Mouse (Mus musculus): ENCODE results near the gene Gm20662. TPM values are rescaled to one million over a fixed set of nuclear protein-coding genes. Genes with fewer than 3 reads are reported as not detected.

Gene Gm20662
- total RNA-seq, 1 experiment from 2014 or later: not detected

DNA sequence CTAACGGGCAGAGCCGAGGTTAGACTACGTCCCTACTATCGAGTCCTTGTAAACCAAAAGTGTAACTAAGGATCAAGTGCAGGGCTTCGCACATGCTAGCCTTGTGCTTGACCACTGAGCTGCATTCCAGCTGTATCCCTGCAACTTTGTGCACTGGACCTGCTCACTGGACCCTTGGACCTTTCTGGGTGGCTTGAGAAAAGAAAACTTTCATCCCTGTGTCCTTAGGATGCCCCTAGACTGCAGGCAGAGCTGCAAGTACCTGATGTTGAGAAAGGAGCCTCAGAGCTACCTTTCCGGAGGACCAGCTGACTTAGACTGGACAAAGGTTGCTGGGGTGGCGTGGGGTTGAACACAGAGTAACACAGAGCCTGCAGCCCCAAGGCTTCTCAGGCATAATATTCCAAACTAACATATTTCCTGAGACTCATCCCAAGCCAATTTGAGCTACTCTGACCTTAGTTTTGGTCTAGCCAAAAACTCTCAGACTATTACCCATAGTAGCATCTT is 94.5 kb downstream of the Gm20662 start:
- no peak for DNase-seq

DNA sequence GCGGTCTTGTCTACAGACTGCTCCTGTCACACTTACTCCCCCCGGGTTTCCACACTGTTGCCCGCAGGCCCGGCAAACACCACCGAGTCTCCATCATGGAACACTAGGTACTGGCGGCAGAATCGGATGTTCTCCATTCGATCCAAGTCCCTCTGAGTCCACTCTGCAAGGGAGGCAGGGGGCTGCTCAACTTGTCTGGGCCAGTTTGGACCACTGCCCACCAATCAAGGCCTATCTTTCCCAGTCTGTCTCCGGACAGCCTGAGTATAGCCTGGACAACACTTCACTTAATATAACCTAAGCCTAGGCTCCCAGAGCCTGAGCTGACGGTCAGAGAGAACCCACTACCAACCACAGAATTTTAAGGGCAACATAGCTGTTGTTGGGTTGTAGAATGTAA is 97.4 kb downstream of the Gm20662 start:
- DNase-seq: no peak

DNA sequence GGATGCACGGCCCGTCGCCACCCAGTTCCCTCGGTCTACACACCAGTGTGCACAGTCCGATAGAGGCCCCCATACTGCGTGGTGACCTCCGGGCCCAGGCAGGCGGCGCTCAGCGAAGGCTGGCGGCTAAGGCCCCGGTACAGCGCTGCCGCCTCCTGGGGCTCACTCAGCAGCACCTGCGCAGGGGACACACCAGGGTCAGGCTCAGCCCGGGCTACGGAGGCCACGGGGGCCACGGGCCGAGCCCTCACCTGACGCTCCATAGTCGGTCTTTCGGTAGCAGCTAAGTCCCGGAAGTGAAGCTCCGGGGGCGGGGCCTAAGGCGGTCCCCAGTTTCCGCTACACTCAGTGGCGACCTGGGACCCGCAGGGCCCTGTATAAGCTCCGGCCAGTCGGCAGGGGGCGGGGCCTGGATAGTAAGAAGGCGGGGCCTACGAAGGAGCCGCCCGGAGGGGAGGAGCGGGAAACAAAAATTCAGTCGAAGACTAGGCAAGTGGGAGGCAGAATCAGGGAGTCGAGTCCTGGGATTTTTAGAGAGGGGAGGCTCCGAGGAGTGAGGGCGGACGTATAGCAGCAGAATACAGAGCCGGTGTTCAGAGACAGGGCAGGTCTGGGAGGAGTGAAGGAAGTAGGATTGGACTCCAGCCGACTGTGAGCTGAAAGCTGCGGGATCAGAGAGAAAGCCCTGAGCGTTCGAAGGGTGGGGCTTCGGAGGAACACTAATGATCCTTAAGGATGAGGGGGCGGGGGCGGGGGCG is 98.2 kb downstream of the Gm20662 start, which contains the start of gene Apeh:
Apeh (minus strand) TSS at position 423 of the 758 bp plus-strand sequence.
- DNase-seq: peak; percentile 98

Small RNAs within 50 kb of the gene (microRNA-seq; reads per million reads assigned to microRNA genes)
- gene Mir7088: 0 reads per million in 2 experiments

Other genes starting within 250 kb of the Gm20662 start
- gene Rbm5, start 225.4 kb upstream of the Gm20662 start, total RNA-seq (2021): 108 and 137 TPM in 2 replicates
- gene Rbm6, start 123.1 kb upstream of the Gm20662 start, total RNA-seq (2021): 49.8 and 61.4 TPM in 2 replicates
- gene Mon1a, start 108.2 kb upstream of the Gm20662 start, total RNA-seq (2021): 12.3 and 14.0 TPM in 2 replicates
- 5.0 and 8.7 TPM in 2 replicates for gene Mst1r, start 89.5 kb upstream of the Gm20662 start, total RNA-seq (2021)
- gene Actl11, start 67.9 kb upstream of the Gm20662 start, total RNA-seq (2021): not detected in 2 replicates
- 1.3 and 2.3 TPM in 2 replicates for gene Camkv, start 60.7 kb upstream of the Gm20662 start, total RNA-seq (2021)
- 3.7 and 5.7 TPM in 2 replicates for gene Traip, start 46.2 kb upstream of the Gm20662 start, total RNA-seq (2021)
- gene Uba7, start 20.8 kb upstream of the Gm20662 start, total RNA-seq (2021): 15.2 and 20.9 TPM in 2 replicates
- 0.52 and 0.90 TPM in 2 replicates for gene Gm20661, start 13.3 kb upstream of the Gm20662 start, total RNA-seq (2021)
- 12.5 and 15.3 TPM in 2 replicates for gene Inka1, start 10.5 kb upstream of the Gm20662 start, total RNA-seq (2021)
- gene Cdhr4, start 3.9 kb upstream of the Gm20662 start, total RNA-seq (2021): 1.1 and 3.2 TPM in 2 replicates
- 92.7 and 106 TPM in 2 replicates for gene Ip6k1, start 6.2 kb downstream of the Gm20662 start, total RNA-seq (2021)
- gene Gmppb, start 52.9 kb downstream of the Gm20662 start, total RNA-seq (2021): 20.2 and 20.9 TPM in 2 replicates
- gene Amigo3, start 56.8 kb downstream of the Gm20662 start, total RNA-seq (2021): 4.1 and 4.4 TPM in 2 replicates
- 1.4 and 20.2 TPM in 2 replicates for gene Mst1, start 84.1 kb downstream of the Gm20662 start, total RNA-seq (2021)
- gene Rnf123, start 87.0 kb downstream of the Gm20662 start, total RNA-seq (2021): 54.2 and 66.6 TPM in 2 replicates
- gene Apeh, start 98.3 kb downstream of the Gm20662 start, total RNA-seq (2021): 76.2 and 76.5 TPM in 2 replicates
- gene Bsn, start 194.0 kb downstream of the Gm20662 start, total RNA-seq (2021): 2.9 TPM in 2 replicates

All from adrenal gland, postnatal 14 days (tissue).